Mouse (Mus musculus): ENCODE measurements around the gene Myo6. TPM values are rescaled to one million over a fixed set of nuclear protein-coding genes. Genes with fewer than 3 reads are reported as not detected.

The Myo6 gene
- total RNA-seq, 2 experiments from 2014 or later = 57.5 to 60.0 TPM

GRCm38 (mm10) chr9:80333998-80334605 lies 169.3 kb downstream of the Myo6 start:
- intact Hi-C loops (cut with DNase I) = loop anchor here (5.0 kb wide), 1 partner anchor 1293 kb away; no protein-coding TSS in a partner anchor
- no peak for DNase-seq (ENCODE audit: low spot score in 2 of 2)

GRCm38 (mm10) chr9:80335660-80336357 lies 171.0 kb downstream of the Myo6 start:
- DNase-seq (ENCODE audit: low spot score in 2 of 2) = no peak
- intact Hi-C loops (cut with DNase I) = no loop called here

GRCm38 (mm10) chr9:80338026-80338425 lies 173.2 kb downstream of the Myo6 start:
- DNase-seq (ENCODE audit: low spot score in 2 of 2) = no peak
- intact Hi-C loops (cut with DNase I) = no loop called here

- intact Hi-C loops (cut with DNase I) = no loop called here
- no peak for DNase-seq (ENCODE audit: low spot score in 2 of 2)
These were observed 176.1 kb downstream of the Myo6 start for GRCm38 (mm10) chr9:80340927-80341326.

- DNase-seq (ENCODE audit: low spot score in 2 of 2) = no peak
- intact Hi-C loops (cut with DNase I) = no loop called here
These were observed 176.9 kb downstream of the Myo6 start for GRCm38 (mm10) chr9:80341756-80342155.

GRCm38 (mm10) chr9:80342520-80342919 lies 177.7 kb downstream of the Myo6 start:
- intact Hi-C loops (cut with DNase I) = no loop called here
- DNase-seq (ENCODE audit: low spot score in 2 of 2) = no peak

GRCm38 (mm10) chr9:80344451-80345000 lies 179.7 kb downstream of the Myo6 start:
- intact Hi-C loops (cut with DNase I) = no loop called here
- DNase-seq (ENCODE audit: low spot score in 2 of 2) = no peak

GRCm38 (mm10) chr9:80351295-80351677 lies 186.5 kb downstream of the Myo6 start:
- no peak for DNase-seq (ENCODE audit: low spot score in 2 of 2)
- intact Hi-C loops (cut with DNase I) = no loop called here

GRCm38 (mm10) chr9:80351678-80352331 lies 187.0 kb downstream of the Myo6 start:
- no peak for DNase-seq (ENCODE audit: low spot score in 2 of 2)
- intact Hi-C loops (cut with DNase I) = no loop called here

- no peak for DNase-seq (ENCODE audit: low spot score in 2 of 2)
- intact Hi-C loops (cut with DNase I) = no loop called here
These were observed 195.2 kb downstream of the Myo6 start for GRCm38 (mm10) chr9:80360063-80360462.

Other genes with a start within 250 kb of the Myo6 start
- gene Filip1, start 152.2 kb upstream of the Myo6 start, total RNA-seq (2021) = 10 to 100 TPM; 17.8 to 20.9 TPM
- gene Senp6, start 98.1 kb upstream of the Myo6 start, total RNA-seq (2021) = 10 to 100 TPM; 95.9 to 97.9 TPM

Measured in left cerebral cortex, postnatal 14 days (tissue).